Mouse (Mus musculus) heart, embryonic 14.5 days (tissue): ENCODE measurements around the gene Erg. TPM values are rescaled to one million over a fixed set of nuclear protein-coding genes. Genes with fewer than 3 reads are reported as not detected.

Source experiments
- ATAC-seq: fragments of 200-750 bp; cut with Nextera tagmentation; 2 replicates; pipeline ENCODE4 v1.8.0; 2017; ENCODE audit warnings: low read depth, moderate TSS enrichment; ENCODE audit not compliant: insufficient number of reproducible peaks, insufficient read depth, low FRiP score
- H3K27ac ChIP-seq, 2 experiments: fragments of 200-500 bp in 1 of 2; fragments of 300-500 bp in 1 of 2; sonication (generic) in 1 of 2; replicated peaks in 1 of 2; 2 replicates each; pipeline ENCODE4 v1.5.1; 2012 to 2014; ENCODE audit warnings: low read depth in 2 of 2, low read length in 2 of 2, control low read depth in 1 of 2, mild to moderate bottlenecking in 1 of 2, mixed read lengths in 1 of 2; ENCODE audit not compliant: control insufficient read depth in 1 of 2, insufficient read depth in 1 of 2
- H3K27me3 ChIP-seq: fragments of 300-500 bp; sonication (generic); 2 replicates; pipeline ENCODE4 v1.6.1; 2014; ENCODE audit warnings: mild to moderate bottlenecking, low read length, control low read depth; ENCODE audit not compliant: control insufficient read depth, insufficient read depth
- H3K36me3 ChIP-seq: fragments of 300-500 bp; sonication (generic); 2 replicates; pipeline ENCODE4 v1.6.1; 2014; ENCODE audit warnings: mild to moderate bottlenecking, control low read depth, low read length, mixed read lengths; ENCODE audit not compliant: control insufficient read depth, insufficient read depth
- H3K4me1 ChIP-seq, 2 experiments: fragments of 200-500 bp in 1 of 2; fragments of 300-500 bp in 1 of 2; sonication (generic) in 1 of 2; 2 replicates each; pipeline ENCODE4 v1.6.1; 2012 to 2014; ENCODE audit warnings: low read length in 2 of 2, control low read depth in 1 of 2, mixed read lengths in 1 of 2; ENCODE audit not compliant: control insufficient read depth in 2 of 2, insufficient read depth in 2 of 2
- H3K4me2 ChIP-seq: fragments of 300-500 bp; sonication (generic); 2 replicates; pipeline ENCODE4 v1.6.1; 2014; ENCODE audit warnings: mild to moderate bottlenecking, low read length
- H3K4me3 ChIP-seq, 2 experiments: fragments of 200-500 bp in 1 of 2; fragments of 300-500 bp in 1 of 2; sonication (generic) in 1 of 2; 2 replicates each; pipeline ENCODE4 v1.5.1; 2012 to 2014; ENCODE audit warnings: low read length in 2 of 2, mild to moderate bottlenecking in 2 of 2, control low read depth in 1 of 2, low read depth in 1 of 2, moderate library complexity in 1 of 2; ENCODE audit not compliant: control insufficient read depth in 1 of 2, insufficient read depth in 1 of 2
- H3K9ac ChIP-seq: fragments of 300-500 bp; sonication (generic); 2 replicates; pipeline ENCODE4 v1.6.1; 2014; ENCODE audit warnings: mild to moderate bottlenecking, low read length
- H3K9me3 ChIP-seq: fragments of 300-500 bp; sonication (generic); 2 replicates; pipeline ENCODE4 v1.6.1; 2016; ENCODE audit warnings: low read length, control low read depth; ENCODE audit not compliant: control insufficient read depth
- WGBS: fragments of 180-500 bp; shearing (Covaris S2); extraction: QIAGEN DNeasy Blood & Tissue Kit; methylation state at CpG from one replicate; pipeline ENCODE4 v1.1.7; 2014; 5-methylcytosine and 5-hydroxymethylcytosine counted together
- polyA plus RNA-seq: library from polyadenylated mRNA; unstranded; fragments of >200 nt; fragmentation: Nextera tagmentation; extraction: Ambion mirVana; gene quantifications from 2 replicates; pipeline ENCODE4 v1.2.1, GENCODE M21; 2014

Erg gene
- polyA plus RNA-seq, 1 experiment from 2014 or later: 5.7 TPM

- Histone ChIP-seq H3K4me3 (no peak overlapping the region), H3K9me3 (no peaks in the 10 kb centered on the region), H3K27me3 (no peaks in the 10 kb centered on the region), H3K4me2 (no peak overlapping the region), H3K9ac (no peak overlapping the region), H3K36me3 (no peaks in the 10 kb centered on the region), H3K4me1 (no peaks in the 10 kb centered on the region), H3K27ac (no peak overlapping the region)
- WGBS: 83% methylated on average over 5 of the region's 5 CpGs
- no peak for ATAC-seq
Observed at GRCm38 (mm10) chr16:95544753-95545152, 41.6 kb downstream of the Erg start.

GRCm38 (mm10) chr16:95543471-95543870, 42.9 kb downstream of the Erg start:
- H3K27ac ChIP-seq: no peak overlapping the region
- no peaks in the 10 kb centered on the region for H3K36me3 ChIP-seq
- H3K9me3 ChIP-seq: no peaks in the 10 kb centered on the region
- no peak for ATAC-seq
- H3K4me2 ChIP-seq: no peak overlapping the region
- H3K27me3 ChIP-seq: no peaks in the 10 kb centered on the region
- 93% methylated on average over 12 of the region's 12 CpGs for WGBS
- no peak overlapping the region for H3K4me3 ChIP-seq
- H3K9ac ChIP-seq: no peak overlapping the region
- no peaks in the 10 kb centered on the region for H3K4me1 ChIP-seq

- ATAC-seq: no peak
Observed at GRCm38 (mm10) chr16:95535151-95535550, 51.2 kb downstream of the Erg start.

GRCm38 (mm10) chr16:95532387-95533077, 53.9 kb downstream of the Erg start:
- Histone ChIP-seq H3K9ac (no peak overlapping the region), H3K27ac (no peak overlapping the region), H3K4me2 (no peak overlapping the region), H3K9me3 (no peaks in the 10 kb centered on the region), H3K36me3 (no peaks in the 10 kb centered on the region), H3K27me3 (no peaks in the 10 kb centered on the region), H3K4me1 (no peaks in the 10 kb centered on the region), H3K4me3 (no peak overlapping the region)
- ATAC-seq: no peak
- WGBS: 84% methylated on average over 13 of the region's 13 CpGs

More at GRCm38 (mm10) chr16:95535151-95535550, 51.2 kb downstream of the Erg start:
- no peak overlapping the region for H3K4me3 ChIP-seq
- no peak overlapping the region for H3K27ac ChIP-seq
- no peak overlapping the region for H3K9ac ChIP-seq
- H3K9me3 ChIP-seq: no peaks in the 10 kb centered on the region
- H3K27me3 ChIP-seq: no peaks in the 10 kb centered on the region
- 70% methylated on average over 3 of the region's 3 CpGs for WGBS
- H3K36me3 ChIP-seq: no peaks in the 10 kb centered on the region
- no peak overlapping the region for H3K4me2 ChIP-seq
- H3K4me1 ChIP-seq: no peaks in the 10 kb centered on the region

- Histone ChIP-seq H3K27ac (no peak overlapping the region), H3K27me3 (no peaks in the 10 kb centered on the region), H3K9me3 (no peaks in the 10 kb centered on the region), H3K36me3 (no peaks in the 10 kb centered on the region), H3K9ac (no peak overlapping the region), H3K4me1 (no peaks in the 10 kb centered on the region), H3K4me3 (no peak overlapping the region), H3K4me2 (no peak overlapping the region)
- 83% methylated on average over 2 of the region's 2 CpGs for WGBS
- ATAC-seq: no peak
Observed at GRCm38 (mm10) chr16:95527561-95527960, 58.8 kb downstream of the Erg start.

- WGBS: 83% methylated on average over 8 of the region's 8 CpGs
- no peaks in the 10 kb centered on the region for H3K27me3 ChIP-seq
Observed at GRCm38 (mm10) chr16:95519520-95519919, 66.9 kb downstream of the Erg start.

GRCm38 (mm10) chr16:95506051-95506450, 80.3 kb downstream of the Erg start:
- Histone ChIP-seq H3K4me3 (no peak overlapping the region), H3K27me3 (no peaks in the 10 kb centered on the region), H3K36me3 (no peaks in the 10 kb centered on the region), H3K4me1 (no peaks in the 10 kb centered on the region), H3K4me2 (no peak overlapping the region), H3K27ac (no peak overlapping the region), H3K9ac (no peak overlapping the region), H3K9me3 (no peaks in the 10 kb centered on the region)
- ATAC-seq: no peak
- 59% methylated on average over 2 of the region's 2 CpGs for WGBS

More at GRCm38 (mm10) chr16:95519520-95519919, 66.9 kb downstream of the Erg start:
- ATAC-seq: no peak
- H3K27ac ChIP-seq: no peak overlapping the region
- no peaks in the 10 kb centered on the region for H3K9me3 ChIP-seq
- H3K4me1 ChIP-seq: no peaks in the 10 kb centered on the region
- H3K4me3 ChIP-seq: no peak overlapping the region
- no peak overlapping the region for H3K9ac ChIP-seq
- H3K36me3 ChIP-seq: no peaks in the 10 kb centered on the region
- no peak overlapping the region for H3K4me2 ChIP-seq
